Mouse (Mus musculus): ENCODE results near the gene Ech1.

Gene Ech1

DNA sequence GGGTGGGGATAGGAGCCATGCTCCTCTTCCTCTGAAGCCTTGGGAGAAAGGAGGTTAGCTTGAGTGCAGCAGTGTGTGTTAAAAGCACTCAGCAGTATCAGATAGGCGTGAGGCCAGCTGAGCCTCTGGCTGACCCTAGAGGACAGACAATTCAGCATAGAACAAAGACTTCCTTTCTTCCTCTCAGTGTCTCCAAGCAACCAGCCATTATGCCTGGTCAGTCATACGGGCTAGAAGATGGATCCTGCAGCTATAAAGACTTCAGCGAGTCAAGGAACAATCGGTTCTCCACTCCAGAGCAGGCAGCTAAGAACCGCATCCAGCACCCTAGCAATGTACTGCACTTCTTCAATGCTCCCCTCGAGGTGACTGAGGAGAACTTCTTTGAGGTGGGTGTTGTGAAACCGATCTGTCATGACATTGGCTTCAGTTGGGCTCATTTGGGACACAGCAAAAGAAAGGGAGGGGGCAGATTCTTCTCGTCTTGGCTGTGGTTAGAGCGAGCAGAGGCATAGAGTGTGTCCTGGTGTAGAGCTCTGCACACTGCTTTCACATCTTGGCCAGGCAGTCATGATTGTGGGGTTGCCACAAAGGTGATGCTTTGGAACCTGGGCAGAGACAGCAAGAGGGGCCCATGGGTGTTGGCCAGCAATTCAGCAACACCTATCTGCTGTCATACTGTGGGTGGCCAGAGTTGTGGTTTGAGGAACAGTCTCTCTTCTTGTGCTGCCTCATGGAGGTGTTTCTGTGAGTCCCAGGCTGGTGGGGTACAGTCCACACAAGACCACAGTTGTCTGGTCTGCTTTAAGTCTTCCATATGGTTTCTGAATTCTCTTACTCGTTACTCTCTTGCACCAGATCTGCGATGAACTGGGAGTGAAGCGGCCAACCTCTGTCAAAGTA is 4.4 kb upstream of the Ech1 start:
- peak in 1 of 2 experiments; percentile 27 for DNase-seq

DNA sequence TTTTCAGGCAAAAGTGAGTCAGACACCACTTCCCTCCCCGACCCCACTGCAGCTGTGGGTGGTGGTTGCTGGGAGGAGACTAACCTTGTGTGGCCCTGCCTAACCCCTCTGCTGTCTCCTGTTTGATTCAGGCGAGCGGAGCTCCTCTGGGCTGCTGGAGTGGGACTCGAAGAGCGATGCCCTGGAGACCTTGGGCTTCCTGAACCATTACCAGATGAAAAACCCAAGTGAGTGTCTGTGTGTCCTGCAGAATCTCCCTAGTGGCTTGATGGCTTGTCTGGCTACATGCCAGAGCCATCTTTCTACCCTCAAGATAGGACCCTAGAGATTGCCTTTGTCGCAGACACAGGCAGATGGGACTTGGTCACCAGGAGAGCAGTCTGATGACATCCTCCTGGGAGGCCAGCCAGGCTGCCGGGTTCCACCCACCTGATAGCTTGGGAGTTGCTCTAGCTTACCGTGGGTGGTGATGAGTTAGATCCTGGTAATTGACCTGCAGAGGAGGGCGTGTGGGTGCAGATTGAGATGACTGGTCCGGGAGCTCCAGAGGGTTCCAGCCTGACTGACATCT is 3.7 kb upstream of the Ech1 start:
- DNase-seq = peak; percentile 69 to 74

DNA sequence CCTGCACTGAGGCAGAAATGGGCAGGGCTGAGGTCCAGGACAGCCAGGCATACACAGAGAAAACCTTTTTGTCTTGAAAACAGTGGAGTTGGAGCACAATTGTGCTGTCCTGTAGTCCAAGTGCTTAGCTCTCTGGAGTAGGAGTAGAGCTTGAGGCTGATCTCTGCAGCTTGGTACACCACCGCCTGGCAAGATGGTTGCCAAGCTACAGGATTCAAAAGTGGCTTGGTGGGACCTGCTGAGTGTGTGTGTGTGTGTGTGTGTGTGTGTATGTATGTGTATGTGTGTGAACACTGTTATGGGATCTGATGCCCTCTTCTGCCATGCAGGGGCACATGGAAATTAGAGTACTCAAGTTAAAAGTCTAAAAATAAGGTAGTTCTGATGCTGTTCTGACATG is 2.5 kb upstream of the Ech1 start:
- peak in 1 of 2 experiments; percentile 25 for DNase-seq

DNA sequence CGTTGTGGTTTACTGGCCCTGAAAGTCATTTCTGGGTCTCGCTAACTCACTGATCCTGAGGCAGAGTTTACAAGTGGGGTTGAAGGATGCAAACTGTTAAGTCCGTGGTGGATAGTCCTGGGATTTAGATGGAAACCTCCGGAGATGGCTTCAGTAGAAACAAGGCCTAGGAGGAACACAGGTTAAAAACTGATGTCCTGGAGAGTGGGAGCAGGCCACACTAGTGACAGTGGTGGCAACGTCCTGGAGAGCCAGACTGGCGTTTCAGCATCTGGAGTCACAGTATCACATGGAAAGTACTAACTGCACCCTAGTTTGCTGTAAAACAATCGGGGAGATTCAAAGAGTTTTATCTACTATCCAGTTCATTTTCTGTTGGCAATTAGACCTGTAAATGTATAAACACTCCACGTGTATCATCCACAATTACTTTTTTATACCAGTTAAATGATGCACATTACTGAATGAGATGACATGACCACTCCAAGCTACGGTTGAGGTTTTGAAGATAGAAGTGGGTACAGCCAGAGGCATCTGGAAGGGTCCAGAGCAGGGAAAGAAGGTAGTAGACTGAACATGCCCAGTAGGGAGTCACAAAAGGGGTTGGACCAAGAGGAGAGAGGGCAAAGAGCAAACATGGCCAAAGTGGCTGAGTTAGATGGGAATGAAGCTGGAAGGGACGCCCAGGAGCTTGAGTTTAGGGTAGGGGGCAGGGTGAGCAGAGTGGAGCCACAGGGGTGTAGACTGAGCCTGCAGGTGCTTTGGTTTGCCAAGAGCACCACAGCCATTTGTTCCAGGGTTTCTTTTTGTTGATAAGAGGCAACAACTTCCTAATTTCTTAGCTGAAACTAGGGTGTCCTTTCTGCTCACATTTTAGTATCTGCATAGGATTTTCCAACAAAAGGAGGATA is 1.8 kb upstream of the Ech1 start:
- DNase-seq = peak in 1 of 2 experiments; percentile 23

DNA sequence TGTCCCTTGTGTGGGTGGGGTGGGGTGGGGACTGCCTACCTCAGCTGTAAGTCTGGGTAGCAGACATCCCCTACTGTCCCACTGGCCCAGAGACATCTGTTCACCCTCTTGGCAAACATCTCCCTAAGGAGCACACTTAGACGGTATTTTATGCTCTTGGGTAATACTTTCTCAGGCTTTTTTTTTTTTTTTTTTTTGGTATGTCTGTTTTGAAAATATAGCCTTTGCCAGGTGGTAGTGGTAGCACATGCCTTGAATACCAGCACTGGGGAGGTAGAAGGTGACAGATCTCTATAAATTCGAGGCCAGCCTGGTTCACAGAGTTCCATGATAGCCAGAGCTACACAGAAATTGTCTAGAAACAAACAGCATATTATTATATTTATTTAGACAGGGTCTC is 1.1 kb upstream of the Ech1 start:
- no peak for DNase-seq

DNA sequence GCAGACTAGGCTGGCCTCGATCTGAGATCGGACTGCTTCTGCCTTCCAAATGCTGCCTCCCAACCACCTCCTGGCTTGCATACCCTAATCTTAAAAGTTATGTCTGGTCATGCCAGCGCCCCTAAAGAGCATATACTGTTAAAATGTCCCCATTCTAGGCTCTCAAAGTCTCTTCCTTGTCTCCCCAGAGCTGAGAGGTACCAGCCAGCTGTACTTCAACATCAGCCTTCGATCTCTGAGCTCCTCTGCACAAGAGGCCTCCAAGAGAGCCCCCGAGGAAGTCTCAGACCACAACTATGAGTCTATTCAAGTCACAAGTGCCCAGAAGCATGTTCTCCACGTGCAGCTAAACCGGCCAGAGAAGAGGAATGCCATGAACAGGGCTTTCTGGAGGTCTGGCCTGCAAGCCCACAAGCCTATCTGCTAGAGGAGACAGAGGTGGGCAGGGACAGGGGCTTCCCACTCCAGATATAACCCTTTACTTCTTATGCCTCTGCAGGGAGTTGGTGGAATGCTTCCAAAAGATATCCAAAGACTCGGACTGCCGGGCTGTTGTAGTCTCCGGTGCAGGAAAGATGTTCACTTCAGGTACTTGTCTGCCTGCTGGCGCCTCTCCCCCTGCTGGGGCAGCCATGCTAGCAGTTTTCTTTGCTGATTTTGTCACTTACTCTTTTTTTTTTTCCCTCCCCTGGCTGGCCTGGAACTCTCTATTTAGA is 827 bp downstream of the Ech1 start:
- DNase-seq = peak in 1 of 2 experiments; percentile 43

DNA sequence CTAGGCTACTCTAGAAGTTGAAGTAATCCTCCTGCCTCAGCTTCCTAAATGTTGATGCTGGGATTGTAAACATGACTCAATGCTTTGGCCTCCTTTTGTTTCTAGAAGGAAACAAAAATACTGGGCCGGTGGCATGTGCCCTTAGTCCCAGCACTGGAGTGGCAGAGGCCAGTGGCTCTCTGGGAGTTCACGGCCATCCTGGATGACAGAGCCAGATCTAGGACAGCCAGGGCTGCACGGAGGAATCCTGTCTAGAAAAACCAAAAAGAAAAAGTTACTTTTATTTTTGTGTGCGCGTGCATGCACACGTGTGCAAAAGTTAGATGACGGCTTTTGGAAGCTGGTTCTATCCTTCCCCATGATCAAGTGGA is 1.4 kb downstream of the Ech1 start:
- DNase-seq = no peak

DNA sequence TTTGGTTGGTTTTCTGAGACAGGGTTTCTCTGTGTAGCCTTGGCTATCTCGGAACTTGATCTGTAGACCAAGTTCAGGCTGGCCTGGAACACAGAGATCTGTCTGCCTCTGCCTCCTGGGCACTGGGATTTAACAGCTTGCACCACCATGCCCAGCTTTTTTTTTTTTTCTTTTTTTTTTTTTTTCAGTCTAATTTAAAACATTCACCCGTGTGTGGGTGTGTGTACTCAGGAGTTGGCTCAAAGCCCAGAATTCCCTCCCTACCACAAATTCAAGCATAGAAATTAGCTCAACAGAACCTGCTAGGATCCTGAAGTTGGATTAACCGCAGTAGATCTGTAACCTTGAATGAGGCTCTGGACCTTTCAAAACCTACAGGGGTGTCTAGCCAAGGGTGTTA is 2.3 kb downstream of the Ech1 start:
- DNase-seq = peak; percentile 46 to 49

DNA sequence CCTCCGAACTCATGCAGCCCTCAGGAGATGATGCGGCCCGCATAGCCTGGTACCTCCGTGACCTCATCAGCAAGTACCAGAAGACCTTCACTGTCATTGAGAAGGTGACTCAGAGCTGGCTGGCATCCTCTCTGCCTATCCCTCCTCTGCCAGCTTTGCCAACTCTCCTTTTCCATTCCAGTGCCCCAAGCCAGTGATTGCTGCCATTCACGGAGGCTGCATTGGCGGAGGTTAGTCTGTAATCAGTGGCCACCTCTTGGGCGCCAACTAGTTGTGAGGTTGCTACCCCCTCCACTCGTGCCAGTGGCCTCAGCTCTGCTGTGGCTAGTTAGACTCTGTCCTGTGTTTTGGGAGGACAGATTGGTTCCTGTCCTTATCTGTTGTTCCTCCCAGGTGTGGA is 4.8 kb downstream of the Ech1 start:
- no peak for DNase-seq

DNA sequence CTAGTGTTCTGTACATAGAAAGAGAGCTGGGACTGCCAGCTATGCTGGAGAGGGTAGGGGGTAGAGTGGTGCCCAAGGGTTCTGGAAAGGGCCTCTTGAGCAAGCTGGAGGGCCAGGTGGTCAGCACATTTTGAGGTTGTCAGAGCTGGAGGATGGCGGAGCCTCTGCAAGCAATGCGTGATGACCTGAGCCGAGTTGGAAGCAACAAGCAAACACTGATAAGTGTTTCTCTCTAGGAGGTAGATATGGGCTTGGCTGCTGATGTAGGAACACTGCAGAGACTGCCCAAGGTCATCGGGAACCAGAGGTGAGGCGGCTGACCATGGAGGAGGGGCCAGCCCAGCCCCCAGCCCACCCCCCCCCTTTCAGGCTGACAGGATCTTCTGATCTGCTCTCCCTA is 6.0 kb downstream of the Ech1 start:
- no peak for DNase-seq

DNA sequence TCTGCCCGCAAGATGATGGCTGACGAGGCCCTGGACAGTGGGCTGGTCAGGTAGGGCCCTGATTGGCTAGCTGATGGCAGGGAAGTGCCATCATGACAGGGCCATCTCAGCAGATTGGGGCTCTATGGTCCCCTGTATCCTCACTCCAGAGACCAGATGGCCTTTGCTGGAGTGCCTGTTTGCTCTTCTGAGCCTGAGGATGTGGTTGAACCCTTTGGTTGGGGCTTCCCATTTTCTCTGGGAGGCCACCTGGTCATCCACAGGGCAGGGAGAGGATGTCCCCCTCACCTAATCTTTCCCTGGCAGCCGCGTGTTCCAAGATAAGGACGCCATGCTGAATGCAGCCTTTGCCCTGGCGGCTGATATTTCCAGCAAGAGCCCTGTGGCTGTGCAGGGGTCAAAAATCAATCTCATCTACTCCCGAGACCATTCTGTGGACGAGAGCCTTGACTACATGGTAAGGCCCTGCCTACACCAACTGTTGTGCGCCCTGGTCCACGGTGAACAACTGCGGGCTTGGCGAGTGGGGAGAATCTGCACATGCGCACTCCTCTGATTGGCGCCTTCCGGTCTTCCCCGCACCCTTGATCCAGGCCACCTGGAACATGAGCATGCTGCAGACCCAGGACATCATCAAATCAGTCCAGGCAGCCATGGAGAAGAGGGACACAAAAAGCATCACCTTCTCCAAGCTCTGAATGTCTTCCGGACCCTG is 6.6 kb downstream of the Ech1 start:
- no peak for DNase-seq

DNA sequence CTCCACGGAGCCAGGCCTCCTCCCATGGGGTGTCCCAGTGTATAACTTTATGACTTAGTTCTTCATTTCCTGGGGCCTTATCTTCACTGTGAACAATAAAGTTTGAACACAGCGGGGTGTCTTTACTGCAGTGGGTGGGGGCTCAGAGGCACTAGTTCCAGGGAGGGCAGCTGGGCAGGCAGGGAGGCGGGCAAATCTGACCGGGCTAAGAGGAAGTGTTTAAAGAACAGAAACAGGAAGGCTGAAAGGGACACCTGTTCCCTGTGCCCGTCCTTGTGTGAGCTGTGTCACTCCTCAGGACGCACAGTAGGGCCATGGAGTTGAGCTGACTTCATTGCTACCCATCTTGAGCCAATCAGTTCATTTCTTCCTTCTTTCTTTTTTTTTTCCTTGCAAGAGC is 7.1 kb downstream of the Ech1 start:
- DNase-seq = no peak

DNA sequence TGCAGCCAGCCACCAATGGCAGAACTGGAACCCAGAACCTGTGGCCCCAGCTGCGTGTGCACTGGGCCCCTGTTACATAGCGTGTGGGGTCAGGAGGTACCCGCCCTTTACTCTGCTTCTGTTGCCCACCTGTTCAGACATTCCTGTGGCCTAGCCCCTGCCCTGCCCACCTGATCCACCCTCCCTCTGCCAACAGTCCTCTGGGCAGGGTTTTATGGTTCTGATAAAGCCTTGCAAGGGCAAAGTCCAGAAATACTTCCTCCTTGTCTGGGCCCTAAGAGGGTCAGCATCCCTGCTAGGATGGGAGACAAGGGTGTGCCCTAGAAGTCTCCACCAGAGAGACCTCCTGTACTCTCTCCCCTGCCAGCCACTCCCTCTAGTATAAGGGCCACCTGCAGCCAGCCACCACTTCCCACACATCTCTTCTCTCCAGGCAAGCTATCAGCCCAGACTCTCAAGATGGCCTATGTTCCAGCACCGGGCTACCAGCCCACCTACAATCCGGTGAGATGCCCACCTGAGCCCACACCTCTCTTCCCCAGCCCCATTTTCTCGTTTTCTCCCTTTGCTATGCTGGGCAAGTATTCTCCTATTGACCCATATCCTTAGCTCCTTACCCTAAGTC is 8.8 kb downstream of the Ech1 start, which contains the start of gene Lgals4:
Gene Lgals4 (plus strand): TSS at position 132 of the 625 bp plus-strand sequence.
- no peak for DNase-seq

DNA sequence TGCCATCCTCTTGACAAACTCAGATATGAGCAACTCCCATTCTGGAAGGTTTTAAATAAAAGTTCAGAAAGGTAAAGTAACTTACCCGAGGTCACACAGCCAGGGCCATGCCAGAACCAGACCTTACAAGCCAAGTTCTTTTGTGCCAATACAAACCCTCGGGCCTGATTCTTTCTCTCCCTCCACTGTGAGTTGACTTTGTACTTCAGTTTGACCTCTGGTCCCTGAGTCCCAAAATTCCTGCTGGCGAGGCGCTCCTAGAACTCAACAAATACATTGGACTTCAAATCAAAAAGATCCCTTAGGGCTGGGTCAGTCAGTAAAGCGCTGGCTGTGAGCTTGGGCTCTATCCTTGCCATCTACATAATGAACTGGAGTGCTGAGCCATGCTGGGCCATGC is 11.9 kb downstream of the Ech1 start:
- no peak for DNase-seq

DNA sequence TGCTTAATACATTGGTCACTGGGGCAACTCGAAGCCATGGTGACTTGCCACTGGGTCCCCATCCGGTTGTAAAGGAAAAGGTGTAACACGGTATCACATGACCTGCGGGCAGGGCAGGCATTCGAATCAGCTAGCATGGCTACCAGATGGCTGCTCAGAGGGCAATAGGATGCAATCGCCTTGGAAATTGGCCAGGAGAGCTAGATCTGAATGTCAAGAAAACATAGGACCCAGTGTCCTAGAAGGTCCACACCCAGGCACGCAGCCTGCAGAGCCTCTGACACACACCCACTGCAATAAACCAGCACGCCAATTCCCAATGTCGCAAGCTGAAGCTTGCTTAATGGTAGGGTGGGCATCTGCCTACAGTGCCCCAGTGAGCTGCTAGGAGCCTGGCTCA is 13.3 kb downstream of the Ech1 start:
- DNase-seq = peak; percentile 72 to 82

DNA sequence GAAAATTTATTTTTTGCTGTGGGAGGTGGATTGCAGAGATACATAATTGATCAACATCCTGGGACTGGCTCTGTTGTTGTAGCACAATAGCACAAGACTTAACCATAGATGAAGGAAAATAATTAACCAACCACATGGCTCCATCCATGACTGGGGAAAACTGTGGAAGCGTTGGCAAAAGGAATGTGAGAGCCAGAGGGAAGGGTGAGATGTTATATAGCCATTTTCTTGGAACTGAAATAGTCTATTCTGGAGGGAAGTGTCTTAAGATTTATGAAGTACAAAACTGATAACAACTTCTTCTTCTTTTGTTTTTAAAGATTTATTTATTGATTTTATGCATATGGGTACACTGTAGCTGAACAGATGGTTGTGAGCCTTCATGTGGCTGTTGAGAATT is 22.3 kb downstream of the Ech1 start:
- no peak for DNase-seq

DNA sequence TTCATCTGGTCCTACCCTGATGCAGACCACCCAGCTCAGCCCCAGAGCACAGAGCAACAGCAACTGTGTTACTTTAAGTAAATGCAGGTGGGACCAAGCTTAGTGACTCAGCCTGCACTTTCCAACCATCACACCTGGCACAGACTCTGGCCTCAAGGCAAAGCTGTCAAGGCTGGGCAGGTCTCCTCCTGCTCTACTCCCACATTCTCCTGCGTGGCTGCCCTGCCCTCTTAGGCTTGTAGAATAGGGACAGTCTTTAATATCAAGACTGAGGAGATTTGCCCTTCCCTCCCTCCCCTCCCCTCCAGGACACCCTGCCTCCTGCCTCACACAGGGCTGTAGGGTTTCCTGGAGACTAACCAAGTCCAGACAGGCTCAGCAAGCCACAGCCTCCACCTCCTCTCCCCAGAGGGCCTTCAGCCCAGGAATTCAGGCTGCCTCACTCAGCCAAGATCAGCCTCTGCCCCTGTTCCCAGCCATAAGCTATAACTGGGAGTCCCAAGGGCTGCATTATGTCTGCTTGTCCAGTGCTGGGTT is 24.8 kb downstream of the Ech1 start:
- DNase-seq = no peak

DNA sequence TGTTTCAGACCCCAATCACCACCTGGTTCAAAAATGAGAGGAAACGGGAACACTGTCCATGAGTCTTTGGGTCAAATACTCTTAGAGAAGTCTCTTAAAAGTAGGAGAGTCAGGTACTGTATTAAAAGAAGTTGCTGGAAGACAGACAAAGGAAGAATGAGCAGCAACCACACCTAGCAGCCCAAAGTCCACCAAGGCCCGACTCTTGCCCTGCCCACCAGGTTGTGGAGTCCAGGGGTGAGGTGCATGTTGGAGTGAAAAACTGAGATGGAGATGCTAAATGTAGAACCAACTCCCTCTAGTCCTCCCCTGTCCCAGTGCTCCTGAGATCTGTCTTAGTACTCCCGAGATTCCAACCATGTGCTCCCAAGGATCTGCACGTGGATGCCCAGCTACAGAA is 25.6 kb downstream of the Ech1 start:
- no peak for DNase-seq

DNA sequence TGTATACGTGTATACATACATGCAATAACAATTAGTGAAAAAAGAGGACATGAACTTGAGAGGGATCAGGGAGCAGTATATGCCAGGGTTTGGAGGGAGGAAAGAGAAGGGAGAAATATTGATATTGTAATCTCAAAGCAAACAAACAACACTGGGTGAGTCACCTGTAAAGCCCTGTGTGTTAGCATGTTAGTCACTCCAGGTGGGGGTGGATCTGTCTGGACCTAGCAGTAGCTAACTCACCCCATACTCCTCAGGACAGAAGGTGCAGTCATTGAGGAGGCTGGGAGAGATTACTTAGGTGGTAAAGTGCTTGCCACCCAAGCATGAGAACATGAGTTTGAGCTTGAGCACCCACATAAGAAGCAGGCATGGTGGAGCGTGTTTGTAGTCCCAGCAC is 34.9 kb downstream of the Ech1 start:
- DNase-seq = no peak

DNA sequence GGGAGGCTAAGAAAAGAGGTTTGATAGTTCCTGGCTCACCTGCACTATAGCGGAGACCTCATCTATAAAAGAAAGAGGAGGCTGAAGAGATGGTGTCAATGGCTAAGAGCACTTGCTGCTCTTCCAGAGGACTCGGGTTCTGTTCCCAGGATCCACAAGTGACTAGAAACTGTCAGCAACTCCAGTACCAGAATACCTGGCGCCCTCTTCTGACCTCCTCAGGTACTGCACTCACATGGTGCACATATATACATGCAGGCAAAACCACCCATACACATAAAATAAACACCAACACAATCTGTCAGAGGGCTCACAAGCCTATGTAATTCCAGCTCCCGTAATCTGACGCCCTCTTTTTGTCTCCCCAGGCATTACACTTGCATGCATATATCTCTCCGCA is 35.9 kb downstream of the Ech1 start:
- DNase-seq = no peak

DNA sequence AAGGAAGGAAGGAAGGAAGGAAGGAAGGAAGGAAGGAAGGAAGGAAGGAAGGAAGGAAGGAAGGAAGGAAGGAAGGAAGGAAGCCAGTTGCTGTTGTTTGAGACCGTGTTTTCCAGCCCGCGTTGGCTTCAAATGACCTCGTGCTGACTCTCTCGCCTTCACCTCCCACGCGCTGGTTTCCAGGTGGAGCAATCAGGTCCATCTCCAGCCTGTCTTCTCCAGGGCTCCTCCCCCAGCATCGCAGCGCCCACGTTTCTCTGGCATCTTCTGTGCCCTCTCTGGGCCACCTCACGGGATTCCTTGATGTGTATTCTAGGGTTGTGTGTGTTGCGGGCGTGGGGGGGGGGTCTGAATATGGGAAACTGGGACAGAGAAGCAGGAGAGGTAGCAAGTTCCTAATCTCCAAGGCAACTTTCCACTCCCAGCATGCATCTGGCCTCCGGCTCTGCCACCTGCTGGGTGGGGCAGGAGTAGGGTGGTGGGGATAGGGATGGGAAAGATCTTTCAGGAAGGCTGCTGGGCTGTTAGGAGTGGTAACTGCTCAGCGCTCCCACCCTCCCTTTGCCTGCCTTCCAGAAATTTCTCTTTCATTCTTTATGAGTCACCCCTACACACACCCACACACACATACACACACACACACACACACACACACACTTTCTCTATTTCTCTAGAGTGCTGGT is 37.9 kb downstream of the Ech1 start:
- no peak for DNase-seq

Measured in cerebellum, postnatal 10 days (tissue).